ENCODE assay signal across 24 mouse cellular contexts in the genomic region with DNA sequence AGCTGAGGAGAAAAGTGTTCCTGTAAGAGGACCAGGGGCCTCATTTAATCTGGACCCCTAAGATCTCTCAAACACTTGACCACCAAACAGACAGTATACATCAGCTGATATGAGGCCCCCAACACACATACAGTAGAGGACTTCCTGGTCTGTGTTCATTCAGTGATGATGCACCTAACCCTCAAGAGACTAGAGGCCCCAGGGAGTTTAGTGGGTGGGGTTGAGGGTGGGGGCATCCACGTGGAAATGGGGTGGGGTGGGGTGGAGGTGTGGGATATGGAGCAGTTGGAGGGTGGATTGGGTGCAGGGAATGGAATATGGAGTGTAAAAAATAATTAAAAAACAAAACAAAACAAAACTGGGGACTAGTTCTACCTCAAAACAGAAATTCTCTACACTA.
"Had no signal": no experiment of that assay in that cellular context is flagged by ENCODE, and none has a peak within 500 bp of the region (broad histone marks: within the 10 kb centered on the region; RNA-seq: fewer than 3 reads in every experiment).

No protein-coding gene starts in this region.

- H3K27ac ChIP-seq: heart, adult 2 months; heart, embryonic 13.5 days; heart, embryonic 15.5 days; hindbrain, embryonic 14.5 days; intestine, embryonic 15.5 days; layer of hippocampus, adult 2 months; left cerebral cortex, adult 2 months; limb, embryonic 10.5 days; limb, embryonic 12.5 days had no signal

- H3K9me3 ChIP-seq: heart, embryonic 15.5 days; intestine, embryonic 15.5 days; limb, embryonic 10.5 days; limb, embryonic 12.5 days had no signal

- H3K27me3 ChIP-seq: heart, embryonic 13.5 days; heart, embryonic 15.5 days; intestine, embryonic 15.5 days; limb, embryonic 12.5 days had no signal

- H3K36me3 ChIP-seq: heart, embryonic 13.5 days; heart, embryonic 15.5 days; intestine, embryonic 15.5 days; limb, embryonic 10.5 days; limb, embryonic 12.5 days had no signal

- DNase-seq: gastrocnemius, postnatal 14 days; gastrocnemius, postnatal 36 days; heart, adult 11 months; heart, adult 2 months; heart, postnatal 14 days; heart, postnatal 36 days; kidney, adult 18-20 months; kidney, adult 8-10 months; kidney, postnatal 10 days; kidney, postnatal 25 days; kidney, postnatal 4 days; liver had no signal

- H3K4me1 ChIP-seq: heart, embryonic 13.5 days; heart, embryonic 15.5 days; intestine, embryonic 15.5 days had no signal

- H3K9ac ChIP-seq: heart, embryonic 13.5 days; heart, embryonic 15.5 days; hindbrain, embryonic 14.5 days; intestine, embryonic 15.5 days; limb, embryonic 12.5 days had no signal

- H3K4me3 ChIP-seq: heart, adult 2 months; heart, embryonic 13.5 days; heart, embryonic 15.5 days; intestine, embryonic 15.5 days; layer of hippocampus, adult 2 months; left cerebral cortex, adult 2 months; limb, embryonic 10.5 days; limb, embryonic 12.5 days had no signal

- ATAC-seq: hindbrain, embryonic 16.5 days; inflammation-experienced regulatory T-cells, adult 6 months; intestine, embryonic 15.5 days; intestine, postnatal 0 days had no signal

- H3K4me2 ChIP-seq: heart, embryonic 11.5 days; heart, embryonic 13.5 days; heart, embryonic 15.5 days; hindbrain, embryonic 14.5 days; intestine, embryonic 15.5 days; limb, embryonic 12.5 days had no signal
